Mouse (Mus musculus): ENCODE results near the gene Gng8. TPM values are rescaled to one million over a fixed set of nuclear protein-coding genes. Genes with fewer than 3 reads are reported as not detected.

Gng8 gene
- polyA plus RNA-seq (2014; fragmentation: Nextera tagmentation; extraction: Ambion mirVana) = 9.7 and 10.2 TPM in 2 replicates

- Histone ChIP-seq H3K4me1 (ENCODE audit: control insufficient read depth, insufficient read depth, low read length) (peaks cover 22% of the 10 kb centered on the region), H3K27ac (ENCODE audit: low read depth, low read length) (peak within 1 kb of the TSS; percentile 17; the same call in 1 of the 2 replicates), H3K4me2 (peak within 1 kb of the TSS; percentile 45), H3K27me3 (ENCODE audit: control insufficient read depth, insufficient read depth, low read length) (peaks cover 38% of the 10 kb centered on the region), H3K9ac (ENCODE audit: low read length) (peak within 1 kb of the TSS; percentile 44), H3K9me3 (ENCODE audit: control insufficient read depth, low read length) (no peaks in the 10 kb centered on the region), H3K4me3 (ENCODE audit: low read depth, low read length) (peak within 1 kb of the TSS; percentile 17; the same call in 1 of the 2 replicates), H3K36me3 (ENCODE audit: control insufficient read depth, insufficient read depth, low read length) (no peaks in the 10 kb centered on the region)
- peak; percentile 82 for ATAC-seq (ENCODE audit: low FRiP score)
- peak; percentile 99 for DNase-seq (ENCODE audit: low spot score, missing footprints)
- under 1% methylated on average over 30 of the region's 30 CpGs for WGBS
Measured at GRCm38 (mm10) chr7:16891641-16892351, at the start of gene Gng8. Gng8 (plus strand) TSS chr7:16891786.

DNA sequence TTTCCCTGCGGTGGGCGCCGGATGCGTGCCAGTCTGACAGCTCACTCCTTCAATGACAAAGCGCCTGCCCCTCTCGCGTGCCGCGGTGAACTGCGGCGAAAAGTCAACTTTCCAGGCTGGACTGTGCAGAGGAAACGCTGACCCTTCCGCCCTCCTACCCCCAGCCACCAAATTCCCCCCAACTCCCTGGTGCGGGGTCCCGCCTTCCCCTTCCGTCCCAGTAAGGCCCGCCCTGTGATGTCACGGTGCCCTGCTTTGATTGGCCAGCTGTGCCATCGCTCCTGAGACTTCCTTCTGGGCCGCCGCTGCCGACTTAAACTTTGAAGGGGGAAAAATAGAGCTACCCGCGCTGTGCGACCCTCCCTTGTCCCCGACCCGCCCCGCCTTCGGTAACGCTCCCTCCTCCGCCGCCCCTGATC lies 48.9 kb upstream of the Gng8 start, which contains the start of gene Prkd2:
TSS of gene Prkd2 (plus strand) at position 258 of the 419 bp plus-strand sequence.
- under 1% methylated on average over 32 of the region's 32 CpGs for WGBS
- peaks cover 18% of the 10 kb centered on the region; the same call in 1 of the 2 replicates for H3K36me3 ChIP-seq (ENCODE audit: control insufficient read depth, insufficient read depth, low read length)

GRCm38 (mm10) chr7:16843441-16844171 lies 48.0 kb upstream of the Gng8 start:
- peak overlapping the region; percentile 60 for H3K4me2 ChIP-seq
- H3K9me3 ChIP-seq (ENCODE audit: control insufficient read depth, low read length) = no peaks in the 10 kb centered on the region
- H3K9ac ChIP-seq (ENCODE audit: low read length) = peak overlapping the region; percentile 61
- ATAC-seq (ENCODE audit: low FRiP score) = peak; percentile 23; the same call in 1 of the 2 replicates
- 2% methylated on average over 33 of the region's 33 CpGs for WGBS
- peaks cover 8% of the 10 kb centered on the region for H3K4me1 ChIP-seq (ENCODE audit: control insufficient read depth, insufficient read depth, low read length)
- peak overlapping the region; percentile 47 for H3K4me3 ChIP-seq (ENCODE audit: low read depth, low read length)
- H3K27ac ChIP-seq (ENCODE audit: low read depth, low read length) = no peak overlapping the region
- H3K36me3 ChIP-seq (ENCODE audit: control insufficient read depth, insufficient read depth, low read length) = peaks cover 10% of the 10 kb centered on the region; the same call in 1 of the 2 replicates
- no peaks in the 10 kb centered on the region for H3K27me3 ChIP-seq (ENCODE audit: control insufficient read depth, insufficient read depth, low read length)
- peak; percentile 90 for DNase-seq (ENCODE audit: low spot score, missing footprints)

More for the DNA sequence above, 48.9 kb upstream of the Gng8 start, which contains the start of gene Prkd2:
- DNase-seq (ENCODE audit: low spot score, missing footprints) = peak; percentile 99
- Histone ChIP-seq H3K27ac (ENCODE audit: low read depth, low read length) (peak within 1 kb of the TSS; percentile 22), H3K9ac (ENCODE audit: low read length) (peak within 1 kb of the TSS; percentile 61), H3K4me3 (ENCODE audit: low read depth, low read length) (peak within 1 kb of the TSS; percentile 47), H3K27me3 (ENCODE audit: control insufficient read depth, insufficient read depth, low read length) (no peaks in the 10 kb centered on the region), H3K4me1 (ENCODE audit: control insufficient read depth, insufficient read depth, low read length) (peaks cover 8% of the 10 kb centered on the region), H3K4me2 (peak within 1 kb of the TSS; percentile 60), H3K9me3 (ENCODE audit: control insufficient read depth, low read length) (no peaks in the 10 kb centered on the region)
- ATAC-seq (ENCODE audit: low FRiP score) = peak; percentile 93

DNA sequence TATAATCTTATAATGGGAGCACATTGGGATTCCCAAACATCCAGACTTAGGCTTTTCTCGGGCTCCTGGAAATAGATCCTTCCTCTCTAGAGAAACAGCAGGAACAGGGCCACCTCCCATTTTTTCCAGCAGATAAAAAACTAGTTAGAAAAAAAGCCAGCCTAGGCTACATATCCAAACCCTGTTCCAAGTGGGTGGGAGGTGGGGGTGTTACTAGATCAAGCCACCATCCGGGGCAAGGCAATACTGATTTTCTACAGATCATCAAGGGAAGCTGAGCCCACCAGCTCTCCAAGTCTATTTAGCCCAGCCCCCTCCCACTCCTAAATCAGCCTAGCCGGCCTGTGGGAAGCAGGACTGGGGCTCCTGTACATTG lies 46.9 kb upstream of the Gng8 start:
- H3K9ac ChIP-seq (ENCODE audit: low read length) = 0 out of 2 replicates have a peak overlapping the region, but pooled peaks have one; percentile 0

GRCm38 (mm10) chr7:16845072-16845819 lies 46.3 kb upstream of the Gng8 start:
- Histone ChIP-seq H3K36me3 (ENCODE audit: control insufficient read depth, insufficient read depth, low read length) (peaks cover 6% of the 10 kb centered on the region; the same call in 1 of the 2 replicates), H3K4me1 (ENCODE audit: control insufficient read depth, insufficient read depth, low read length) (peaks cover 8% of the 10 kb centered on the region), H3K27ac (ENCODE audit: low read depth, low read length) (no peak overlapping the region), H3K4me3 (ENCODE audit: low read depth, low read length) (no peak overlapping the region), H3K9me3 (ENCODE audit: control insufficient read depth, low read length) (no peaks in the 10 kb centered on the region), H3K9ac (ENCODE audit: low read length) (peak overlapping the region; percentile 30; the same call in 1 of the 2 replicates), H3K27me3 (ENCODE audit: control insufficient read depth, insufficient read depth, low read length) (no peaks in the 10 kb centered on the region), H3K4me2 (peak overlapping the region; percentile 27)
- ATAC-seq (ENCODE audit: low FRiP score) (no peak), DNase-seq (ENCODE audit: low spot score, missing footprints) (no peak)
- WGBS = 41% methylated on average over 14 of the region's 14 CpGs

More for the DNA sequence above, 46.9 kb upstream of the Gng8 start:
- Histone ChIP-seq H3K4me2 (peak overlapping the region; percentile 10), H3K4me1 (ENCODE audit: control insufficient read depth, insufficient read depth, low read length) (peaks cover 8% of the 10 kb centered on the region), H3K27ac (ENCODE audit: low read depth, low read length) (no peak overlapping the region), H3K27me3 (ENCODE audit: control insufficient read depth, insufficient read depth, low read length) (no peaks in the 10 kb centered on the region), H3K9me3 (ENCODE audit: control insufficient read depth, low read length) (no peaks in the 10 kb centered on the region), H3K36me3 (ENCODE audit: control insufficient read depth, insufficient read depth, low read length) (peaks cover 9% of the 10 kb centered on the region; the same call in 1 of the 2 replicates), H3K4me3 (ENCODE audit: low read depth, low read length) (no peak overlapping the region)
- DNase-seq (ENCODE audit: low spot score, missing footprints) (no peak), ATAC-seq (ENCODE audit: low FRiP score) (no peak)
- 74% methylated on average over 3 of the region's 3 CpGs for WGBS

GRCm38 (mm10) chr7:16845820-16846167 lies 45.8 kb upstream of the Gng8 start:
- Histone ChIP-seq H3K9ac (ENCODE audit: low read length) (peak overlapping the region; percentile 30; the same call in 1 of the 2 replicates), H3K4me3 (ENCODE audit: low read depth, low read length) (no peak overlapping the region), H3K9me3 (ENCODE audit: control insufficient read depth, low read length) (no peaks in the 10 kb centered on the region), H3K27ac (ENCODE audit: low read depth, low read length) (no peak overlapping the region), H3K36me3 (ENCODE audit: control insufficient read depth, insufficient read depth, low read length) (peaks cover 5% of the 10 kb centered on the region; the same call in 1 of the 2 replicates), H3K4me2 (peak overlapping the region; percentile 27; the same call in 1 of the 2 replicates), H3K27me3 (ENCODE audit: control insufficient read depth, insufficient read depth, low read length) (no peaks in the 10 kb centered on the region), H3K4me1 (ENCODE audit: control insufficient read depth, insufficient read depth, low read length) (peaks cover 8% of the 10 kb centered on the region)
- no peak for DNase-seq (ENCODE audit: low spot score, missing footprints)
- ATAC-seq (ENCODE audit: low FRiP score) = no peak
- WGBS = 36% methylated on average over 10 of the region's 10 CpGs

DNA sequence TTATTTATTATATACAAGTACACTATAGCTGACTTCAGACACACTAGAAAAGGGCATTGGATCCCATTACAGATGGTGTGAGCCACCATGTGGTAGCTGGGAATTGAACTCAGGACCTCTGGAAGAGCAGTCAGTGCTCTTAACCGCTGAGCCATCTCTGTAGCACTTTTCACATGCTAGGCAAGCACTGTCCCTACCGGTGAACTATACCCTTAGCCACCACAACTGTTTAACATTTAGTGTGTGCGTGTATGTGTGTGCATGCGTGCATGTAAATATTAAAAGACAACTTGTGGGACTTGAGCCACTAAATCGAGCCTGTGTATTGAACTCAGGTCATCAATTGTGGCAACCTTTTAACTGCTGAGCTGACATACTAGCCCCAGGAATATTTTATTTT lies 44.8 kb upstream of the Gng8 start:
- H3K4me2 ChIP-seq = no peak overlapping the region
- ATAC-seq (ENCODE audit: low FRiP score) (no peak), DNase-seq (ENCODE audit: low spot score, missing footprints) (no peak)
- H3K9me3 ChIP-seq (ENCODE audit: control insufficient read depth, low read length) = no peaks in the 10 kb centered on the region
- H3K36me3 ChIP-seq (ENCODE audit: control insufficient read depth, insufficient read depth, low read length) = 0 out of 2 replicates have a peak, but pooled peaks cover 4% of the 10 kb centered on the region
- H3K4me3 ChIP-seq (ENCODE audit: low read depth, low read length) = no peak overlapping the region
- no peak overlapping the region for H3K9ac ChIP-seq (ENCODE audit: low read length)
- no peaks in the 10 kb centered on the region for H3K27me3 ChIP-seq (ENCODE audit: control insufficient read depth, insufficient read depth, low read length)
- 93% methylated on average over 5 of the region's 5 CpGs for WGBS
- H3K27ac ChIP-seq (ENCODE audit: low read depth, low read length) = no peak overlapping the region
- peaks cover 8% of the 10 kb centered on the region for H3K4me1 ChIP-seq (ENCODE audit: control insufficient read depth, insufficient read depth, low read length)

GRCm38 (mm10) chr7:16847507-16847906 lies 44.1 kb upstream of the Gng8 start:
- Histone ChIP-seq H3K4me1 (ENCODE audit: control insufficient read depth, insufficient read depth, low read length) (peaks cover 8% of the 10 kb centered on the region), H3K36me3 (ENCODE audit: control insufficient read depth, insufficient read depth, low read length) (0 out of 2 replicates have a peak, but pooled peaks cover 4% of the 10 kb centered on the region), H3K4me3 (ENCODE audit: low read depth, low read length) (no peak overlapping the region), H3K9ac (ENCODE audit: low read length) (no peak overlapping the region), H3K9me3 (ENCODE audit: control insufficient read depth, low read length) (no peaks in the 10 kb centered on the region), H3K27me3 (ENCODE audit: control insufficient read depth, insufficient read depth, low read length) (no peaks in the 10 kb centered on the region), H3K4me2 (no peak overlapping the region), H3K27ac (ENCODE audit: low read depth, low read length) (no peak overlapping the region)
- DNase-seq (ENCODE audit: low spot score, missing footprints) (no peak), ATAC-seq (ENCODE audit: low FRiP score) (no peak)
- WGBS = 89% methylated on average over 19 of the region's 19 CpGs
